Mouse (Mus musculus) liver, embryonic 12.5 days (tissue): Measurements from ENCODE around the gene Htr3b. TPM values are rescaled to one million over a fixed set of nuclear protein-coding genes. Genes with fewer than 3 reads are reported as not detected.
"Not testable (repeated sequence)": the region's sequence is repeated elsewhere in the genome, so short reads cannot be mapped to it uniquely, and the experiment has no call there.

ENCODE experiments used
- ATAC-seq: fragments of 200-750 bp; cut with Nextera tagmentation; 2 replicates; pipeline ENCODE4 v1.8.0; 2017; ENCODE audit warnings: moderate number of reproducible peaks, mild to moderate bottlenecking, moderate library complexity
- H3K27ac ChIP-seq: fragments of 300-500 bp; sonication (generic); 2 replicates; pipeline ENCODE4 v1.5.1; 2016; ENCODE audit warnings: mild to moderate bottlenecking
- H3K27me3 ChIP-seq: fragments of 300-500 bp; sonication (generic); replicated peaks from 2 replicates; pipeline ENCODE4 v1.6.1; 2016; ENCODE audit warnings: mild to moderate bottlenecking, moderate library complexity
- H3K36me3 ChIP-seq: fragments of 300-500 bp; sonication (generic); 2 replicates; pipeline ENCODE4 v1.6.1; 2016; ENCODE audit warnings: mild to moderate bottlenecking, moderate library complexity
- H3K4me1 ChIP-seq: fragments of 300-500 bp; sonication (generic); 2 replicates; pipeline ENCODE4 v1.6.1; 2016
- H3K4me2 ChIP-seq: fragments of 300-500 bp; sonication (generic); 2 replicates; pipeline ENCODE4 v1.6.1; 2016; ENCODE audit warnings: mild to moderate bottlenecking, moderate library complexity
- H3K4me3 ChIP-seq: fragments of 300-500 bp; sonication (generic); 2 replicates; pipeline ENCODE4 v1.5.1; 2016; ENCODE audit warnings: mild to moderate bottlenecking, moderate library complexity
- H3K9ac ChIP-seq: fragments of 300-500 bp; sonication (generic); 2 replicates; pipeline ENCODE4 v1.6.1; 2016; ENCODE audit warnings: mild to moderate bottlenecking, moderate library complexity
- H3K9me3 ChIP-seq: fragments of 300-500 bp; sonication (generic); replicated peaks from 2 replicates; pipeline ENCODE4 v1.6.1; 2016; ENCODE audit warnings: mild to moderate bottlenecking, moderate library complexity
- WGBS: fragments of 180-500 bp; shearing (Covaris S2); methylation state at CpG from one replicate; pipeline ENCODE4 v1.1.7; 2016; ENCODE audit not compliant: insufficient replicate concordance; 5-methylcytosine and 5-hydroxymethylcytosine counted together
- polyA plus RNA-seq: library from polyadenylated mRNA; unstranded; fragments of >200 nt; fragmentation: Nextera tagmentation; extraction: Ambion mirVana; gene quantifications from 2 replicates; pipeline ENCODE4 v1.2.1, GENCODE M21; 2016

The Htr3b gene
- not detected in 2 replicates for polyA plus RNA-seq

- no peak within 1 kb of the TSS for H3K9ac ChIP-seq
- H3K36me3 ChIP-seq: no peaks in the 10 kb centered on the region
- no peaks in the 10 kb centered on the region for H3K4me1 ChIP-seq
- no peak within 1 kb of the TSS for H3K4me2 ChIP-seq
- H3K9me3 ChIP-seq: no peaks in the 10 kb centered on the region
- no peak for ATAC-seq
- no peak within 1 kb of the TSS for H3K4me3 ChIP-seq
- WGBS: 55% methylated on average over 7 of the region's 7 CpGs
- H3K27ac ChIP-seq: no peak within 1 kb of the TSS
- H3K27me3 ChIP-seq: peaks cover 42% of the 10 kb centered on the region
These were observed at the start of gene Htr3b for GRCm38 (mm10) chr9:48964587-48965040. Gene Htr3b, minus strand, starts transcription at chr9:48964990.

GRCm38 (mm10) chr9:48999256-48999655 lies 34.5 kb upstream of the Htr3b start:
- no peak overlapping the region for H3K4me3 ChIP-seq
- no peaks in the 10 kb centered on the region for H3K4me1 ChIP-seq
- H3K9ac ChIP-seq: no peak overlapping the region
- no peak overlapping the region for H3K27ac ChIP-seq
- no peak for ATAC-seq
- no peaks in the 10 kb centered on the region for H3K27me3 ChIP-seq
- WGBS: 85% methylated on average over 6 of the region's 6 CpGs
- H3K9me3 ChIP-seq: no peaks in the 10 kb centered on the region
- H3K36me3 ChIP-seq: peaks cover 25% of the 10 kb centered on the region
- no peak overlapping the region for H3K4me2 ChIP-seq

GRCm38 (mm10) chr9:48995735-48996134 lies 30.9 kb upstream of the Htr3b start:
- WGBS: 77% methylated on average over 1 of the region's 1 CpGs
- no peaks in the 10 kb centered on the region for H3K27me3 ChIP-seq
- H3K9ac ChIP-seq: no peak overlapping the region
- no peak overlapping the region for H3K4me2 ChIP-seq
- 0 out of 2 replicates have a peak, but pooled peaks cover 8% of the 10 kb centered on the region for H3K36me3 ChIP-seq
- no peak overlapping the region for H3K27ac ChIP-seq
- no peaks in the 10 kb centered on the region for H3K4me1 ChIP-seq
- no peak for ATAC-seq
- no peak overlapping the region for H3K4me3 ChIP-seq
- no peaks in the 10 kb centered on the region for H3K9me3 ChIP-seq

- ATAC-seq: no peak
- Histone ChIP-seq H3K27me3 (no peaks in the 10 kb centered on the region), H3K4me3 (no peak overlapping the region), H3K9me3 (no peaks in the 10 kb centered on the region), H3K4me2 (no peak overlapping the region), H3K9ac (no peak overlapping the region), H3K4me1 (no peaks in the 10 kb centered on the region), H3K27ac (no peak overlapping the region), H3K36me3 (0 out of 2 replicates have a peak, but pooled peaks cover 2% of the 10 kb centered on the region)
- WGBS: 74% methylated on average over 7 of the region's 7 CpGs
These were observed 30.0 kb upstream of the Htr3b start for GRCm38 (mm10) chr9:48994779-48995178.

GRCm38 (mm10) chr9:48991671-48992070 lies 26.9 kb upstream of the Htr3b start:
- no peaks in the 10 kb centered on the region for H3K27me3 ChIP-seq
- no peaks in the 10 kb centered on the region for H3K9me3 ChIP-seq
- H3K4me2 ChIP-seq: no peak overlapping the region
- H3K4me1 ChIP-seq: peaks cover 17% of the 10 kb centered on the region
- H3K27ac ChIP-seq: no peak overlapping the region
- no peaks in the 10 kb centered on the region for H3K36me3 ChIP-seq
- 65% methylated on average over 5 of the region's 5 CpGs for WGBS
- H3K9ac ChIP-seq: no peak overlapping the region
- no peak for ATAC-seq
- no peak overlapping the region for H3K4me3 ChIP-seq

GRCm38 (mm10) chr9:48987201-48988101 lies 22.7 kb upstream of the Htr3b start:
- WGBS: 27% methylated on average over 12 of the region's 12 CpGs
- H3K27ac ChIP-seq: no peak overlapping the region
- H3K9ac ChIP-seq: no peak overlapping the region
- H3K27me3 ChIP-seq: no peaks in the 10 kb centered on the region
- no peak overlapping the region for H3K4me3 ChIP-seq
- no peaks in the 10 kb centered on the region for H3K9me3 ChIP-seq
- no peaks in the 10 kb centered on the region for H3K36me3 ChIP-seq
- H3K4me2 ChIP-seq: peak overlapping the region; percentile 100
- ATAC-seq: no peak
- H3K4me1 ChIP-seq: peaks cover 41% of the 10 kb centered on the region

- Histone ChIP-seq H3K27me3 (no peaks in the 10 kb centered on the region), H3K36me3 (no peaks in the 10 kb centered on the region), H3K27ac (no peak overlapping the region), H3K4me1 (peaks cover 41% of the 10 kb centered on the region), H3K9me3 (no peaks in the 10 kb centered on the region), H3K4me2 (peak overlapping the region; percentile 100), H3K4me3 (no peak overlapping the region), H3K9ac (no peak overlapping the region)
- no peak for ATAC-seq
- 31% methylated on average over 7 of the region's 7 CpGs for WGBS
These were observed 21.9 kb upstream of the Htr3b start for GRCm38 (mm10) chr9:48986616-48987141.

GRCm38 (mm10) chr9:48985708-48986088 lies 20.9 kb upstream of the Htr3b start:
- Histone ChIP-seq H3K4me1 (peaks cover 45% of the 10 kb centered on the region), H3K9me3 (no peaks in the 10 kb centered on the region), H3K36me3 (no peaks in the 10 kb centered on the region), H3K27me3 (no peaks in the 10 kb centered on the region), H3K27ac (peak overlapping the region; percentile 66), H3K4me3 (peak overlapping the region; percentile 82), H3K4me2 (peak overlapping the region; percentile 100), H3K9ac (peak overlapping the region; percentile 84)
- ATAC-seq: no peak
- 1% methylated on average over 20 of the region's 20 CpGs for WGBS

GRCm38 (mm10) chr9:48984845-48985707 lies 20.3 kb upstream of the Htr3b start, which contains the start of gene Usp28:
Gene Usp28, plus strand, starts transcription at chr9:48985375.
- H3K36me3 ChIP-seq: no peaks in the 10 kb centered on the region
- WGBS: 1% methylated on average over 73 of the region's 94 CpGs

GRCm38 (mm10) chr9:48984320-48984844 lies 19.6 kb upstream of the Htr3b start:
- Histone ChIP-seq H3K27ac (peak overlapping the region; percentile 78), H3K4me1 (peaks cover 50% of the 10 kb centered on the region), H3K9me3 (no peaks in the 10 kb centered on the region), H3K27me3 (no peaks in the 10 kb centered on the region), H3K4me2 (peak overlapping the region; percentile 100), H3K4me3 (peak overlapping the region; percentile 82), H3K9ac (peak overlapping the region; percentile 68), H3K36me3 (no peaks in the 10 kb centered on the region)
- 18% methylated on average over 8 of the region's 8 CpGs for WGBS
- no peak for ATAC-seq

More at GRCm38 (mm10) chr9:48984845-48985707, 20.3 kb upstream of the Htr3b start, which contains the start of gene Usp28:
- Histone ChIP-seq H3K9ac (peak within 1 kb of the TSS; percentile 84), H3K27me3 (no peaks in the 10 kb centered on the region), H3K27ac (peak within 1 kb of the TSS; percentile 78), H3K4me1 (peaks cover 50% of the 10 kb centered on the region), H3K9me3 (no peaks in the 10 kb centered on the region), H3K4me3 (peak within 1 kb of the TSS; percentile 82), H3K4me2 (peak within 1 kb of the TSS; percentile 100)
- ATAC-seq: peak; percentile 91

GRCm38 (mm10) chr9:48983801-48984200 lies 19.0 kb upstream of the Htr3b start:
- not testable (repeated sequence) for ATAC-seq, H3K36me3 ChIP-seq, H3K9me3 ChIP-seq, H3K4me3 ChIP-seq, H3K27me3 ChIP-seq, H3K9ac ChIP-seq
- peak overlapping the region; percentile 100 for H3K4me2 ChIP-seq
- 91% methylated on average over 6 of the region's 6 CpGs for WGBS
- H3K4me1 ChIP-seq: peaks cover 50% of the 10 kb centered on the region
- H3K27ac ChIP-seq: peak overlapping the region; percentile 78
